Mouse (Mus musculus) neutrophil, adult 59 days (primary cell): ENCODE data around the gene Tnfrsf13c. TPM values are rescaled to one million over a fixed set of nuclear protein-coding genes. Genes with fewer than 3 reads are reported as not detected.

Experiments used
- total RNA-seq, 2 experiments: library from RNA; stranded (reverse); gene quantifications; 1 replicate in 1 of 2; 2 replicates in 1 of 2; pipeline ENCODE4 v1.2.4; 2023

Gene Tnfrsf13c
- 1 to 10 TPM; 1.8 to 4.3 TPM for total RNA-seq

DNA sequence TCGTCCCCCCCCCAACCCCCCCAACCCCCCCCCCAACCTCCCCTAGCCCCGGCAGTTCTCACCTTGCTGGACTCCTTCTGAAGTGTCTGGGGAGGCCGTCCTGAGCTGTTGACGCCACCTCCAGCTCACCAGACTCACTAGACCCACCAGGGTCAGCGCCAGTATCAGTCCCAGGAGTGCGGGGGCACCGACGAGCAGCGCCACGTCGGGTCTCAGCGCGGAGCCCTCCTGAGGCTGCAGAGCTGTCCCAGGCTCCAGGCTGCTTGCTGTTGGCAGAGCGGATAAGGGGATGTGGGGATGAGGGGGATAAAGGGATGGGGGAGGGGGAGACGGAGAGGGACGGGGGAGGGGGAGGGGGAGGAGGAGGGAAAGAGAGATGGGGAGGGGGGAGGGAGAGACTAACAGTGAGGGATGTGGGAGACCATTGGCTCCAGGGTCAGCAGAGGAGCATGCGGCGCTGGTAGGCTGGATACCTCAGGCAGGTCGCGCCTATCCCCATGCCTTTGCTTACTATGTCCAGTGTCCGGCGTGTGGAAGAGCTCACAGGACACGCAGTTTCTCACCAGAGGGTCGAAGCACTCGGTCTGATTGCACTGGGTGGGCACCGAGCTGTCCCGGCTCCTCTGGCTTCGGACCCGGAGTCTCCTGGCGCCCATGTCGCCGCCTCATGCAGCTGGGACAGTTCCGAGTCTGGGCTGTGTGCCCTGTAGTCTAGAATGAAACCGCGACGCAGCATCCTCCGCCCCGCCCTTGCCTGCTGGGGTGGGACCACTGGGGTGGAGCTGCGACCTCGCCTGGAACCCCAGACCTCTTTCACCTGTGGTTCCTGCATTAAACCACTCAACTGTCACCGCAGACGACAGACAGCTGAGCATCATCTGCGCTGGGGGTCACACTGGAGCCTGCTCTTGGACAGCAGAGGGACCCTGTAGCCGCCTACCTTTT is at the start of gene Tnfrsf13c:
Gene Tnfrsf13c (minus strand): TSS at position 713 of the 945 bp plus-strand sequence.

DNA sequence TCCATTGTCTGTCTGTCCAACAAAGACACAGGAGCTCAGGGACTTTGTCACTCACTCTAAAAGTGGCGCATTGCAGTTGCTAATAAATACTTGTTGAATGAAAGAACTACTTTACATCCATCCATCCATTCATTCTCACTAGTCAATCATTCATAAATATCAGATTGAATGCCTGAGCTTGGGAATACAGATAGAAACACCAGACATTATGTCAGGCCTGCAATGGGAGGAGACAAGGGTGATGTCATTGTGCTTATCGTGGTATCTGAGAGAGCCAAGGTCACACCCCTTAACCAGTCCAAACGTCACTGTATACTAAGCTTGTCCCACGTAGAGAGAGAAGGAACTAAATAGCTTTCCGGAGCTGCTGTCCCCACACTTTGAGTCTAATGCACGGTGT is 27.9 kb upstream of the Tnfrsf13c start, which contains the start of gene 1500009C09Rik:
Gene 1500009C09Rik (plus strand): TSS at position 301 of the 400 bp plus-strand sequence.

DNA sequence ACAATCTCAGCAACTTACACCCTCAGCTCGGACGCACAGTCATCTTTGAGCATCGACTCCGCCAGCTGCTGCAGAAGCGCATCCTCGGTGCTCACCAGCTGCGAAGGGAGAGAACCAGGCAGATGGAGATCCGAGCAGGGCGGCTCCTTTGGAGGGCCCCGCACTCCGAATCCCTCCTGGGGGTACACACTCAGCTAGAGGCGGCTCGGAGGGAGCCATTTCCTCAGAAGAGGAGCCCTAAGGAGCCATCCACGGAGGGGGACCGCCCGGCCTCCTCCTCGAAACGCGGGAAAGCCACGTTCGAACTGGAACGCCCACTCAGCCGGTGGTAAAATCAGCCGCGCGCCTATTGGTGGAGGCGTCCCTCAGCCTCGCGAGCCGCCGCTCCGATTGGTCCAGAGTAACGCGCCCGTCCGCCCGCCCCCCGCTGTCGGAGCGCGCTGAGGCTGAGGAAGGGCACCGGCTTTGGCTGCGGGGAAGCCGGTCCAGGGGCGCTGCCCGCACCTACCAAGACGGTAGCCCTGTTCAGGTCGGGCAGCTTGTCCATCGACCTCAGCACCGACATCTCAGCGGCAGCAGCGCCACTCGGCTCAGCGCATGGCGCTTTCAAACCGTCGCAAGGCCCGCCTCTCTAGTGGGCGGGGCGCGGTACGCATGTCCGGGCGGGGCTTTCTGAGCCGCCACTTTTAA is 20.1 kb upstream of the Tnfrsf13c start, which contains the start of gene Cenpm:
Gene Cenpm (minus strand): TSS at position 634 of the 690 bp plus-strand sequence.

DNA sequence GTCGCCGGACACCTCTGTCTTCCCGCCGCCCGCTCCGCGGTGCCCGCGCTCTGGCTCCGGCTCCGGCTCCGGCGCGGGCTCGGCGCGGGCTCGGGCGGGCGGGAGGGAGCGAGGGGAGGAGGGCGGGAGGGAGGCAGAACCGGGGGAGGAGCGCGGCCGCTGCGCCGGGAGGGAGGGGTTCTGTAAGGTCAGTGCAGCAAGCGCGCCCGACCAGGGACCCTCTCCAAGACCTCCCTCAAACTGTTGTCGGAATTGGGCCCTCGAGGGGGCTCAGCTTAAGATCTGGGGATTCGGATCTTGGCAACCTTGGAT is 11.5 kb downstream of the Tnfrsf13c start, which contains the start of gene Shisa8:
Gene Shisa8 (minus strand): TSS at position 64 of the 312 bp plus-strand sequence.

Other genes starting within 250 kb of the Tnfrsf13c start
- gene 1700029P11Rik, start 243.8 kb downstream of the Tnfrsf13c start, total RNA-seq = not detected
- gene Xrcc6, start 236.5 kb downstream of the Tnfrsf13c start, total RNA-seq = 10 to 100 TPM; 20.8 to 29.1 TPM
- 10 to 100 TPM; 18.6 to 23.8 TPM for gene Desi1, start 190.5 kb downstream of the Tnfrsf13c start, total RNA-seq
- gene Snu13, start 176.8 kb downstream of the Tnfrsf13c start, total RNA-seq = 10 to 100 TPM; 44.8 to 47.4 TPM
- not detected for gene 4930407I10Rik, start 165.2 kb downstream of the Tnfrsf13c start, total RNA-seq
- gene Mei1, start 154.4 kb downstream of the Tnfrsf13c start, total RNA-seq = not detected
- 10 to 100 TPM; 11.2 to 12.7 TPM for gene Ccdc134, start 96.4 kb downstream of the Tnfrsf13c start, total RNA-seq
- 10 to 100 TPM; 76.3 to 79.6 TPM for gene Srebf2, start 77.2 kb downstream of the Tnfrsf13c start, total RNA-seq
- gene Shisa8, start 11.6 kb downstream of the Tnfrsf13c start, total RNA-seq = under 1 TPM in 1 of 2 experiments, not detected in 1; 0.40 TPM
- gene Cenpm, start 20.4 kb upstream of the Tnfrsf13c start, total RNA-seq = 10 to 100 TPM; 11.5 to 16.9 TPM
- not detected for gene 1500009C09Rik, start 28.0 kb upstream of the Tnfrsf13c start, total RNA-seq
- gene Sept3, start 50.5 kb upstream of the Tnfrsf13c start, total RNA-seq = not detected
- gene Wbp2nl, start 74.6 kb upstream of the Tnfrsf13c start, total RNA-seq = under 1 TPM; 0.35 to 0.42 TPM
- gene Naga, start 114.6 kb upstream of the Tnfrsf13c start, total RNA-seq = 100 to 1,000 TPM in 1 of 2 experiments, 10 to 100 TPM in 1; 93.8 to 108 TPM
- 1 to 10 TPM; 1.8 to 2.8 TPM for gene Pheta2, start 114.6 kb upstream of the Tnfrsf13c start, total RNA-seq
- 100 to 1,000 TPM in 1 of 2 experiments, 10 to 100 TPM in 1; 83.7 to 103 TPM for gene Smdt1, start 114.6 kb upstream of the Tnfrsf13c start, total RNA-seq
- gene Ndufa6, start 130.0 kb upstream of the Tnfrsf13c start, total RNA-seq = 10 to 100 TPM; 79.4 to 88.3 TPM
- gene Cyp2d22, start 155.9 kb upstream of the Tnfrsf13c start, total RNA-seq = 1 to 10 TPM in 1 of 2 experiments, under 1 TPM in 1; 0.99 to 1.5 TPM
- not detected for gene Cyp2d11, start 169.7 kb upstream of the Tnfrsf13c start, total RNA-seq
- not detected for gene Cyp2d10, start 182.8 kb upstream of the Tnfrsf13c start, total RNA-seq
- not detected for gene Cyp2d9, start 209.1 kb upstream of the Tnfrsf13c start, total RNA-seq